In genomic region chr11:51681324-51681975, GRCm38 (mm10) we compare ENCODE assay signal across 8 mouse cellular contexts. TPM values are rescaled to one million over a fixed set of nuclear protein-coding genes. Genes with fewer than 3 reads are reported as not detected.
DNase-seq lines count a peak whose midpoint lies in the region; ATAC-seq lines count a peak whose summit lies in the region.

No protein-coding gene starts in this region.

- 31% methylated on average over 13 of the region's 13 CpGs for WGBS in embryonic facial prominence, embryonic 12.5 days
- 32% methylated on average over 13 of the region's 13 CpGs for WGBS in heart, embryonic 12.5 days
- 22% methylated on average over 13 of the region's 13 CpGs for WGBS in liver, embryonic 13.5 days (ENCODE audit: insufficient replicate concordance)

- peak; percentile 84 to 90 for DNase-seq in CD8-positive naive resting alpha-beta T cell, adult 2 months (ENCODE audit: low read depth in 2 of 2, low spot score in 2 of 2)
- peak; percentile 90 to 92 for DNase-seq in adrenal gland, postnatal 36 days
- DNase-seq in kidney, postnatal 14 days = peak; percentile 89
- peak; percentile 75 for DNase-seq in liver, embryonic 13.5 days
- peak; percentile 75 for DNase-seq in ovary, adult 18-20 months (ENCODE audit: low spot score)
- DNase-seq in thymus, adult 18-20 months = peak; percentile 64 to 69

- H3K9me3 ChIP-seq in embryonic facial prominence, embryonic 12.5 days = no peaks in the 10 kb centered on the region
- no peaks in the 10 kb centered on the region for H3K9me3 ChIP-seq in heart, embryonic 12.5 days (replicated peaks)
- no peaks in the 10 kb centered on the region for H3K9me3 ChIP-seq in liver, embryonic 13.5 days (replicated peaks)

- H3K4me2 ChIP-seq in embryonic facial prominence, embryonic 12.5 days (replicated peaks) = no peak overlapping the region
- peak overlapping the region; percentile 49 for H3K4me2 ChIP-seq in heart, embryonic 12.5 days
- H3K4me2 ChIP-seq in liver, embryonic 13.5 days = peak overlapping the region; percentile 58

- H3K4me3 ChIP-seq in embryonic facial prominence, embryonic 12.5 days = no peak overlapping the region
- 0 out of 2 replicates have a peak overlapping the region, but pooled peaks have one; percentile 13 for H3K4me3 ChIP-seq in heart, embryonic 12.5 days
- H3K4me3 ChIP-seq in liver, embryonic 13.5 days (replicated peaks) = peak overlapping the region; percentile 36

- no peak for ATAC-seq in embryonic facial prominence, embryonic 12.5 days (ENCODE audit: insufficient number of reproducible peaks, insufficient read depth, low FRiP score, low TSS enrichment)
- no peak for ATAC-seq in heart, embryonic 12.5 days (ENCODE audit: insufficient number of reproducible peaks, low FRiP score)
- peak; percentile 43; the same call in 1 of the 2 replicates for ATAC-seq in liver, embryonic 13.5 days (ENCODE audit: low read depth)

- no peak overlapping the region; the same call in 1 of the 2 replicates for H3K9ac ChIP-seq in embryonic facial prominence, embryonic 12.5 days
- H3K9ac ChIP-seq in heart, embryonic 12.5 days = no peak overlapping the region
- H3K9ac ChIP-seq in liver, embryonic 13.5 days = peak overlapping the region; percentile 66

- no peaks in the 10 kb centered on the region for H3K27me3 ChIP-seq in embryonic facial prominence, embryonic 12.5 days
- H3K27me3 ChIP-seq in heart, embryonic 12.5 days (replicated peaks) = no peaks in the 10 kb centered on the region
- no peaks in the 10 kb centered on the region for H3K27me3 ChIP-seq in liver, embryonic 13.5 days

- peaks cover 4% of the 10 kb centered on the region for H3K36me3 ChIP-seq in embryonic facial prominence, embryonic 12.5 days
- peaks cover 9% of the 10 kb centered on the region; the same call in 1 of the 2 replicates for H3K36me3 ChIP-seq in heart, embryonic 12.5 days
- peaks cover 8% of the 10 kb centered on the region; the same call in 1 of the 2 replicates for H3K36me3 ChIP-seq in liver, embryonic 13.5 days

- 0 out of 2 replicates have a peak overlapping the region, but pooled peaks have one; percentile 9 for H3K27ac ChIP-seq in embryonic facial prominence, embryonic 12.5 days
- H3K27ac ChIP-seq in heart, embryonic 12.5 days (ENCODE audit: poor library complexity, severe bottlenecking) = no peak overlapping the region
- no peak overlapping the region for H3K27ac ChIP-seq in liver, embryonic 13.5 days

- peaks cover 4% of the 10 kb centered on the region; the same call in 1 of the 2 replicates for H3K4me1 ChIP-seq in embryonic facial prominence, embryonic 12.5 days
- H3K4me1 ChIP-seq in heart, embryonic 12.5 days (replicated peaks) = no peaks in the 10 kb centered on the region
- peaks cover 8% of the 10 kb centered on the region for H3K4me1 ChIP-seq in liver, embryonic 13.5 days (replicated peaks)

RNA-seq across cellular contexts. Expression of gene 0610009B22Rik, which starts 7.2 kb away (rescaled TPM):
- total RNA-seq in adrenal gland, postnatal 36 days (2021) = 10 to 100 TPM; 52.9 to 65.3 TPM
- 91.7 and 92.0 TPM in 2 replicates for polyA plus RNA-seq in embryonic facial prominence, embryonic 12.5 days (2016; fragmentation: Nextera tagmentation; extraction: Ambion mirVana)
- polyA plus RNA-seq in heart, embryonic 12.5 days (2016; fragmentation: Nextera tagmentation; extraction: Ambion mirVana) = 68.1 and 69.7 TPM in 2 replicates
- 45.2 and 50.6 TPM in 2 replicates for polyA plus RNA-seq in liver, embryonic 13.5 days (2015; fragmentation: Nextera tagmentation; extraction: Ambion mirVana)

RNA-seq across cellular contexts. Expression of gene D930048N14Rik, which starts 30.7 kb away (rescaled TPM):
- 1 to 10 TPM; 1.1 to 1.3 TPM for total RNA-seq in adrenal gland, postnatal 36 days (2021)
- 2.3 and 2.5 TPM in 2 replicates for polyA plus RNA-seq in embryonic facial prominence, embryonic 12.5 days (2016; fragmentation: Nextera tagmentation; extraction: Ambion mirVana)
- polyA plus RNA-seq in heart, embryonic 12.5 days (2016; fragmentation: Nextera tagmentation; extraction: Ambion mirVana) = 0.77 and 1.0 TPM in 2 replicates
- polyA plus RNA-seq in liver, embryonic 13.5 days (2015; fragmentation: Nextera tagmentation; extraction: Ambion mirVana) = 0.29 and 0.49 TPM in 2 replicates

RNA-seq across cellular contexts. Expression of gene N4bp3, which starts 30.8 kb away (rescaled TPM):
- total RNA-seq in adrenal gland, postnatal 36 days (2021) = 1 to 10 TPM; 7.8 to 7.9 TPM
- 23.6 and 24.7 TPM in 2 replicates for polyA plus RNA-seq in embryonic facial prominence, embryonic 12.5 days (2016; fragmentation: Nextera tagmentation; extraction: Ambion mirVana)
- polyA plus RNA-seq in heart, embryonic 12.5 days (2016; fragmentation: Nextera tagmentation; extraction: Ambion mirVana) = 7.8 and 8.4 TPM in 2 replicates
- polyA plus RNA-seq in liver, embryonic 13.5 days (2015; fragmentation: Nextera tagmentation; extraction: Ambion mirVana) = 3.1 and 3.2 TPM in 2 replicates

RNA-seq across cellular contexts. Expression of gene Rmnd5b, which starts 45.8 kb away (rescaled TPM):
- total RNA-seq in adrenal gland, postnatal 36 days (2021) = 10 to 100 TPM; 35.4 to 54.1 TPM
- polyA plus RNA-seq in embryonic facial prominence, embryonic 12.5 days (2016; fragmentation: Nextera tagmentation; extraction: Ambion mirVana) = 43.7 and 47.6 TPM in 2 replicates
- 27.9 and 28.5 TPM in 2 replicates for polyA plus RNA-seq in heart, embryonic 12.5 days (2016; fragmentation: Nextera tagmentation; extraction: Ambion mirVana)
- polyA plus RNA-seq in liver, embryonic 13.5 days (2015; fragmentation: Nextera tagmentation; extraction: Ambion mirVana) = 24.9 and 25.1 TPM in 2 replicates
